Mouse (Mus musculus) thymus, adult 2 months (tissue): ENCODE results near the gene Pigk.

Source experiments
- CTCF ChIP-seq: fragments of 200-500 bp; IDR thresholded peaks from 2 replicates; pipeline ENCODE4 v1.5.1; 2012; ENCODE audit warnings: mild to moderate bottlenecking, control low read depth, low read length, moderate library complexity, borderline replicate concordance; ENCODE audit not compliant: control insufficient read depth, poor library complexity, insufficient read depth; ENCODE audit errors: extremely low read depth
- POLR2A ChIP-seq: fragments of 200-500 bp; IDR thresholded peaks from 2 replicates; pipeline ENCODE4 v1.6.1; 2012; ENCODE audit warnings: mild to moderate bottlenecking, low read length, control low read depth, moderate library complexity; ENCODE audit not compliant: control insufficient read depth, poor library complexity, insufficient read depth; ENCODE audit errors: extremely low read depth

- TF ChIP-seq CTCF (no peak), POLR2A (no peak)
Measured at GRCm38 (mm10) chr3:152905026-152905425, 191.1 kb downstream of the Pigk start.
